Mouse (Mus musculus) adrenal gland, adult (tissue): ENCODE measurements around the gene Olfr147.
"Not testable (repeated sequence)": the region's sequence is repeated elsewhere in the genome, so short reads cannot be mapped to it uniquely, and the experiment has no call there.

Source experiments
- DNase-seq, 2 experiments: peaks; one replicate each; pipeline ENCODE4 v3.0.0; 2022 to 2023; ENCODE audit warnings: low spot score in 1 of 2; ENCODE audit not compliant: inconsistent age in 2 of 2

Gene Olfr147

DNA sequence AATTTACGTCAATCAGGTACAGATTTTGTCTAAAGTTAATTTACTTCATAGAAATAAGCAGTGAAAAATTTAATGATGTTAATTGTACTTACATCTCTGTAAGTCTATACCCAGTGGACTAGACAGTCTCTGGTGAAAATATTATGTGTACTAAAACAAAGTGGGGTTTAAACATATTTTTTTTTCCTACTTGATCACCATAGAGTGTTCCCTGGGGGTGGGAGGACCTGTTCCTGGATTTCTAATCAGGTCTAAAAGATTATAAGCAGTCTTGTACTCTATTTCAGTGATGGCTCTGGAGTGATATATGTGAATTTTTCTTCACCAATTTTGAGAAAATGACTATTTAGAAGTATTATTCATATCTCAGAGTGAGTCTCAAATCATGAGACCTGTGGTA is at the start of gene Olfr147:
Gene Olfr147, plus strand, starts transcription at position 301 of the 400 bp plus-strand sequence.
- no peak for DNase-seq

DNA sequence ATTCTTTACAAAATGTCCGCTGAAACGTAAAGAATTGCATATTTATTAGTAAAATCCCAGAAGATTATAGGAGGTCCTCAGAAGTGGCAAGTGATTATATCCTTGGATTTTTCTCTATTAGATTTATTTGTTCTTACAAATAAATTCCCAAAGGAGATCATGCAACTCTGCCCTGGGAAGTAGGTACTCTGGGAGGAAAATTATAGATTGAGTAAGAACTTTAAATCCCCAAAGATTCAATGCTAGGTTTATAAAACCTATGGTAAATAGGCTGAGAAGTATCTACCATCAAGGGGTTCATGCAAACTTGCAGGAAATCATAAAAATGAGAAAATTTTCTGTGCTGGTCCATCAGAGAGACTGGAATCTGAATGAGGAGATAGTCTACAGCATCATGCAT is 34.9 kb upstream of the Olfr147 start, which contains the start of gene Olfr250:
Gene Olfr250, plus strand, starts transcription at position 301 of the 400 bp plus-strand sequence.
- no peak for DNase-seq

DNA sequence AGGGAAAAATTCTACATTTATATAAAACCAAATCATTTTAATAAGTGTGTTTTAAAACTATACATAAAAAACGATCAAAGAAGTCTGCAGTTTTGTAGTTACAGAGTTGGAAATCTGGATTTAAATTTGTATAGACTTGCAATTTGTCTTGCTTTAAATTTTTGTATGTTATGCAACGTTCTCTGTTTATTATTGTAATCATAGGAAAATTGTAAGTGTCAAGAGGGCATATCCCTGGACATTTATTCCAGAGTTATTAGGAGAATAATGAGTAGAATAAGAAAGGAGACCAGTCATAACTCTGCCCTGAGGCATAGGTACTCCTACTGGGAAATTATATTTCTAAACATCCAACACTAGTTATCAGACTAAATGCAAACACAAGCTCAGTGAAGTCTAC is 24.7 kb upstream of the Olfr147 start, which contains the start of gene Olfr251:
Gene Olfr251, plus strand, starts transcription at position 301 of the 400 bp plus-strand sequence.
- no peak for DNase-seq

DNA sequence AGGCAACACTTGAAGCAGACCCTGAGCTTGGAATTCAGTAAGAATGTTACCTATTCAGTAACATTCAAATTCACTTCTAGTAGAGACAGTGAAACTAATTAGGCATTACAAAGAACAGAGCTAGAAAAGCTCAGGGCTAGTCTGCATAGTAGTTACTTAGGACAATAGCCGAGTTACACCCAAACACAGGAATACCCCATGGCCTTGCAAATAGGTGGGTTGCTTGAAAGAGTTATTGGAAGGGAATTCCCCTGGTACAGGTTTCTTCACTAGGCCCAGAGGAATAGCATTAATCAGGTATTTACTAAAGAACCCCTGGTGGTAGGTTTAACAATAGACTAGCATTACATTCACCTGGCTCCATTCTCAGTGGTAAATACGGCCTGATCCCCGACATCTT is 6.0 kb downstream of the Olfr147 start:
- DNase-seq: not testable (repeated sequence)

DNA sequence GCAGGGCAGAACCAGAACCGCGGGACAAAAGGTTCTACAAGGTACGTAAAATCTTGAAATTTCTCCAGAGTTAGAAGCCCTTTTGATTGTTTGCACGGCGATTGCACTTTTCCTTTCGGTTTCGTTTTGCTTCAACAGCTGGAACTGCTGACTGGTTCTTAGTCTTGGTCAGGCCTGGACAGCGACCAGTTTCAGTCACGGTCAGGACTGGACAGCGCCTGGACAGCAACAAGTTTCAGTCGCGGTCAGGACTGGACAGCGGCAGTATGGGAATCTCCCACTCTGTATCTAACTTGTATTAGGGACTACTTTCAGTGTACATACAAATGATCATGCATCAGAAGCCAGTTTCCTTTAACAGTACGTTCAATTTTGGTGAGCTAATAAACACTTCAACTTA is 12.0 kb downstream of the Olfr147 start:
- not testable (repeated sequence) for DNase-seq

DNA sequence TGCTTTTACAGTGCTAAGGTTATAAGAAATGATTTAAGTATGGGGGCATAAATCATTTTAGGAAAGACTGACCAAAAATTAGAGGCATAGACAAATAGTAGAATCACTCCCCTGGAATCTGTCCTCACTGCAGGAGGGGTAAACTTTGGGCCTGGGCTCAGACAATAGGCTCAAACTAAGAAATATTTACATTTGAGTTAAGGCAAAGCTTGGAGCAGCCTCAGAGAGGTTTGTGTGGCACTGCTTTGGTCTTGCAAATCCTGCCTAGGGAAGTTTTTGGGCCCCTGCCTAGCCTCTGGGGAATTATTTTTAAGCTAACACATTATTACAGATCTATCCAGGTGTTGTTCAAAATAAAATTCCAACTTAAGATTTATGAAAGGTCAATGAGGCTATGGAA is 22.3 kb downstream of the Olfr147 start:
- DNase-seq: no peak

DNA sequence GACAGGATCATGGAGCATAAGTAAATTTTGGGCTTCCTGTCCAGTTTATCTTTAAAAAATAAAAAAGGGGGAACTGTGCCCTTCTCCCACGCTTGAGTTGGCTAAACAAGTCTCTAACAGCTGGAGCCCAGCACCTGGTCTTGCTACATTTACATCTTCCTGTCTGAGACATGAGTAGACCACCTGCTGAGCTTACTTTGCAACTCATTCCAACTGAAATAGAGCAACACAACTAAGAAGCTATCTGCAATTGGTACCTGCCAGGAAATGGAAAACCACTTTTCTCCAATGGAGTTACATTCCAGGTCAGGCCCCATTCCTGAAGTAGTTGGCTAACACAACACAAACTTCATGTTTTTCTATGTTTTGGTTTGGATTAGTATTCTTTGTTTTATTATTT is 25.5 kb downstream of the Olfr147 start:
- no peak for DNase-seq

DNA sequence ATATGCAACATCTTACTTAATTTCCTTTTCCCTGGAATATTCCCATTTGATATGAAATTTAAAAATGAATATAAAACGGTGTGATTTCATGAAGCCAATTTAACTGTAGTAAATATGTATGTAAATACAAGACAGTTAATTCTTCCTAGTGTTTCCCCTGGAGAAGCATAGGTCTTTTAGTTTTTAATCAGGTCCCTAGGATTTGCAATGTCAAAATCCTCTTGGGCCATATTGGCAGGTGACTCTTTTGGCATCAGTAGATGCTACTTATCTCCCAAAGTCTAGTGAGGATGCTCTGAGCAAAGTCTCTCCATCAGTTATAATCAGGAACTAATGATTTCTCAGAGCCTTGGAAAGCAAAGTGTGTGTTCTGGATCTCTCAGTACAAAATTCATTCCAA is 27.7 kb downstream of the Olfr147 start, which contains the start of gene Olfr901:
Gene Olfr901, plus strand, starts transcription at position 301 of the 400 bp plus-strand sequence.
- no peak for DNase-seq

DNA sequence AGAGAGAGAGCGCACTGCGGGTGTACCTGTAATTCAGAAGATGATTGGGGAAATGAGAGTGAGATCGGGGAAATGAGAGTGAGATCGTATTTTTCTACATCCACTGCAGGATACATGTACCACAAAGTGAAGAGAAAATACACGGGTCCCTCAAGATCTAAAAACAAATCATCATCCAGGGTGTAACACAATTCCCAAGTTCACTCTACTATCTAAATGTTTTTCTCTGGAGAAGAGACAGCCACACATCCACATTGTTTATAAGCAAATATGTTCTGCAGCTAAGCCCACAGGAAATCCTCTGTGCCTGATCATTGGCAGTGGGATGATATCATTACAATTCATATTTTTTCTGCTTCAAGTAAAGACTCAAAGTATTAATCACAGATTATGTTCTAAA is 45.9 kb downstream of the Olfr147 start, which contains the start of gene Olfr902:
Gene Olfr902, plus strand, starts transcription at position 301 of the 400 bp plus-strand sequence.
- no peak for DNase-seq
